Mouse (Mus musculus) embryonic facial prominence, embryonic 11.5 days (tissue): ENCODE measurements around the gene 5730522E02Rik. TPM values are rescaled to one million over a fixed set of nuclear protein-coding genes. Genes with fewer than 3 reads are reported as not detected.

Source experiments
- ATAC-seq: fragments of 200-750 bp; cut with Nextera tagmentation; replicated peaks from 2 replicates; pipeline ENCODE4 v1.8.0; 2017; ENCODE audit warnings: low read depth; ENCODE audit not compliant: insufficient number of reproducible peaks, low FRiP score, low TSS enrichment
- DNase-seq: peaks from one replicate; pipeline ENCODE4 v3.0.0-alpha.2; 2015; ENCODE audit warnings: low spot score
- H3K27ac ChIP-seq: fragments of 300-500 bp; sonication (generic); replicated peaks from 2 replicates; pipeline ENCODE4 v1.5.1; 2014; ENCODE audit warnings: mild to moderate bottlenecking, low read depth, low read length, control low read depth
- H3K27me3 ChIP-seq: fragments of 300-500 bp; sonication (generic); 2 replicates; pipeline ENCODE4 v1.6.1; 2014; ENCODE audit warnings: mild to moderate bottlenecking, low read length, moderate library complexity, mixed read lengths; ENCODE audit not compliant: control insufficient read depth, insufficient read depth
- H3K36me3 ChIP-seq: fragments of 300-500 bp; sonication (generic); replicated peaks from 2 replicates; pipeline ENCODE4 v1.6.1; 2014; ENCODE audit warnings: low read depth, mild to moderate bottlenecking, low read length, moderate library complexity, mixed read lengths; ENCODE audit not compliant: control insufficient read depth, insufficient read depth
- H3K4me1 ChIP-seq: fragments of 300-500 bp; sonication (generic); 2 replicates; pipeline ENCODE4 v1.6.1; 2014; ENCODE audit warnings: low read length, mixed read lengths; ENCODE audit not compliant: control insufficient read depth, insufficient read depth
- H3K4me2 ChIP-seq: fragments of 300-500 bp; sonication (generic); 2 replicates; pipeline ENCODE4 v1.6.1; 2014; ENCODE audit warnings: low read depth, mild to moderate bottlenecking, control low read depth, low read length, moderate library complexity
- H3K4me3 ChIP-seq: fragments of 300-500 bp; sonication (generic); 2 replicates; pipeline ENCODE4 v1.5.1; 2014; ENCODE audit warnings: low read depth, low read length, control low read depth
- H3K9ac ChIP-seq: fragments of 300-500 bp; sonication (generic); replicated peaks from 2 replicates; pipeline ENCODE4 v1.6.1; 2014; ENCODE audit warnings: mild to moderate bottlenecking, control low read depth, low read length
- H3K9me3 ChIP-seq: fragments of 300-500 bp; sonication (generic); replicated peaks from 2 replicates; pipeline ENCODE4 v1.6.1; 2016; ENCODE audit warnings: mild to moderate bottlenecking, low read length, inconsistent platforms, mixed read lengths; ENCODE audit not compliant: control insufficient read depth
- WGBS: fragments of 180-500 bp; shearing (Covaris S2); extraction: QIAGEN DNeasy Blood & Tissue Kit; methylation state at CpG from one replicate; pipeline ENCODE4 v1.1.7; 2014; 5-methylcytosine and 5-hydroxymethylcytosine counted together
- polyA plus RNA-seq: library from polyadenylated mRNA; unstranded; fragments of >200 nt; fragmentation: Nextera tagmentation; extraction: Ambion mirVana; gene quantifications from 2 replicates; pipeline ENCODE4 v1.2.1, GENCODE M21; 2014

Gene 5730522E02Rik
- polyA plus RNA-seq, 1 experiment from 2014 or later: 8.7 TPM

GRCm38 (mm10) chr11:26098933-26099332, 111.6 kb downstream of the 5730522E02Rik start:
- DNase-seq (no peak), ATAC-seq (no peak)
- Histone ChIP-seq H3K9ac (no peak overlapping the region), H3K4me1 (no peaks in the 10 kb centered on the region), H3K27me3 (no peaks in the 10 kb centered on the region), H3K4me3 (no peak overlapping the region), H3K36me3 (no peaks in the 10 kb centered on the region), H3K9me3 (no peaks in the 10 kb centered on the region), H3K4me2 (no peak overlapping the region), H3K27ac (no peak overlapping the region)
- WGBS: 88% methylated on average over 2 of the region's 2 CpGs

GRCm38 (mm10) chr11:26096095-26096494, 114.5 kb downstream of the 5730522E02Rik start:
- H3K4me3 ChIP-seq: no peak overlapping the region
- H3K9me3 ChIP-seq: no peaks in the 10 kb centered on the region
- no peaks in the 10 kb centered on the region for H3K27me3 ChIP-seq
- no peak overlapping the region for H3K27ac ChIP-seq
- 84% methylated on average over 1 of the region's 1 CpGs for WGBS
- ATAC-seq: no peak
- H3K4me1 ChIP-seq: no peaks in the 10 kb centered on the region
- no peak overlapping the region for H3K4me2 ChIP-seq
- DNase-seq: no peak
- no peaks in the 10 kb centered on the region for H3K36me3 ChIP-seq
- no peak overlapping the region for H3K9ac ChIP-seq

- DNase-seq: no peak
- H3K4me2 ChIP-seq: no peak overlapping the region
- H3K4me3 ChIP-seq: no peak overlapping the region
- no peak overlapping the region for H3K9ac ChIP-seq
- H3K36me3 ChIP-seq: no peaks in the 10 kb centered on the region
- no peak overlapping the region for H3K27ac ChIP-seq
- H3K4me1 ChIP-seq: no peaks in the 10 kb centered on the region
- H3K9me3 ChIP-seq: no peaks in the 10 kb centered on the region
- WGBS: 55% methylated on average over 5 of the region's 5 CpGs
- ATAC-seq: no peak
- no peaks in the 10 kb centered on the region for H3K27me3 ChIP-seq
Observed at GRCm38 (mm10) chr11:26088993-26089392, 121.6 kb downstream of the 5730522E02Rik start.

GRCm38 (mm10) chr11:26086679-26087078, 123.9 kb downstream of the 5730522E02Rik start:
- H3K4me1 ChIP-seq: no peaks in the 10 kb centered on the region
- no peaks in the 10 kb centered on the region for H3K27me3 ChIP-seq
- H3K4me2 ChIP-seq: no peak overlapping the region
- H3K4me3 ChIP-seq: no peak overlapping the region
- H3K27ac ChIP-seq: no peak overlapping the region
- DNase-seq (no peak), ATAC-seq (no peak)
- H3K9ac ChIP-seq: no peak overlapping the region
- H3K9me3 ChIP-seq: no peaks in the 10 kb centered on the region
- 79% methylated on average over 7 of the region's 7 CpGs for WGBS
- no peaks in the 10 kb centered on the region for H3K36me3 ChIP-seq

GRCm38 (mm10) chr11:26085380-26086035, 125.1 kb downstream of the 5730522E02Rik start:
- Histone ChIP-seq H3K4me1 (no peaks in the 10 kb centered on the region), H3K9me3 (no peaks in the 10 kb centered on the region), H3K4me2 (no peak overlapping the region), H3K36me3 (no peaks in the 10 kb centered on the region), H3K27me3 (no peaks in the 10 kb centered on the region), H3K4me3 (no peak overlapping the region), H3K27ac (no peak overlapping the region), H3K9ac (no peak overlapping the region)
- DNase-seq (no peak), ATAC-seq (no peak)
- WGBS: 50% methylated on average over 6 of the region's 6 CpGs

GRCm38 (mm10) chr11:26076335-26076734, 134.2 kb downstream of the 5730522E02Rik start:
- Histone ChIP-seq H3K27ac (no peak overlapping the region), H3K9ac (no peak overlapping the region), H3K9me3 (no peaks in the 10 kb centered on the region), H3K4me3 (no peak overlapping the region), H3K36me3 (no peaks in the 10 kb centered on the region), H3K4me1 (no peaks in the 10 kb centered on the region), H3K4me2 (no peak overlapping the region), H3K27me3 (no peaks in the 10 kb centered on the region)
- 65% methylated on average over 2 of the region's 2 CpGs for WGBS
- ATAC-seq: no peak
- DNase-seq: no peak

GRCm38 (mm10) chr11:26075536-26075935, 135.0 kb downstream of the 5730522E02Rik start:
- H3K27me3 ChIP-seq: no peaks in the 10 kb centered on the region
- ATAC-seq (no peak), DNase-seq (no peak)
- H3K4me3 ChIP-seq: no peak overlapping the region
- no peaks in the 10 kb centered on the region for H3K9me3 ChIP-seq
- 76% methylated on average over 6 of the region's 6 CpGs for WGBS
- no peaks in the 10 kb centered on the region for H3K36me3 ChIP-seq
- H3K9ac ChIP-seq: no peak overlapping the region
- H3K4me1 ChIP-seq: no peaks in the 10 kb centered on the region
- no peak overlapping the region for H3K4me2 ChIP-seq
- H3K27ac ChIP-seq: no peak overlapping the region

- WGBS: 45% methylated on average over 8 of the region's 8 CpGs
- Histone ChIP-seq H3K9ac (no peak overlapping the region), H3K9me3 (no peaks in the 10 kb centered on the region), H3K27ac (no peak overlapping the region), H3K4me1 (no peaks in the 10 kb centered on the region), H3K36me3 (no peaks in the 10 kb centered on the region), H3K4me3 (no peak overlapping the region), H3K27me3 (no peaks in the 10 kb centered on the region), H3K4me2 (no peak overlapping the region)
- ATAC-seq: no peak
- peak; percentile 75 for DNase-seq
Observed at GRCm38 (mm10) chr11:26073638-26074294, 136.8 kb downstream of the 5730522E02Rik start.
